Mouse (Mus musculus): Measurements from ENCODE around the gene Rnf157. TPM values are rescaled to one million over a fixed set of nuclear protein-coding genes. Genes with fewer than 3 reads are reported as not detected.
A peak's percentile ranks its signal among the peaks of the same experiment; 100 is the strongest.
"Not testable (repeated sequence)": the region's sequence is repeated elsewhere in the genome, so short reads cannot be mapped to it uniquely, and the experiment has no call there.

The Rnf157 gene
- polyA plus RNA-seq, 1 experiment from 2014 or later, result 10.2 TPM

- H3K27ac ChIP-seq, result peak overlapping the region; percentile 51; the same call in 1 of the 2 replicates
- no peaks in the 10 kb centered on the region for H3K27me3 ChIP-seq
- H3K4me3 ChIP-seq, result no peak overlapping the region
- no peak for ATAC-seq (ENCODE audit: insufficient number of reproducible peaks, insufficient read depth, low FRiP score, low TSS enrichment, low read depth)
- no peaks in the 10 kb centered on the region for H3K9me3 ChIP-seq
- H3K4me1 ChIP-seq, result peaks cover 45% of the 10 kb centered on the region
- H3K4me2 ChIP-seq, result peak overlapping the region; percentile 68
- H3K36me3 ChIP-seq, result peaks cover 14% of the 10 kb centered on the region
- H3K9ac ChIP-seq, result no peak overlapping the region
- 47% methylated on average over 8 of the region's 8 CpGs for WGBS
These were observed 19.9 kb upstream of the Rnf157 start for GRCm38 (mm10) chr11:116432593-116433355.

- 43% methylated on average over 6 of the region's 6 CpGs for WGBS
- no peak for ATAC-seq (ENCODE audit: insufficient number of reproducible peaks, insufficient read depth, low FRiP score, low TSS enrichment, low read depth)
- H3K27ac ChIP-seq, result no peak overlapping the region
These were observed 19.3 kb upstream of the Rnf157 start for GRCm38 (mm10) chr11:116432127-116432526.

GRCm38 (mm10) chr11:116431428-116432077 lies 18.7 kb upstream of the Rnf157 start:
- Histone ChIP-seq H3K27me3 (no peaks in the 10 kb centered on the region), H3K27ac (no peak overlapping the region), H3K4me2 (peak overlapping the region; percentile 12; the same call in 1 of the 2 replicates), H3K4me3 (no peak overlapping the region), H3K4me1 (peaks cover 34% of the 10 kb centered on the region), H3K9me3 (no peaks in the 10 kb centered on the region), H3K9ac (no peak overlapping the region), H3K36me3 (peaks cover 1% of the 10 kb centered on the region)
- 37% methylated on average over 11 of the region's 11 CpGs for WGBS
- ATAC-seq (ENCODE audit: insufficient number of reproducible peaks, insufficient read depth, low FRiP score, low TSS enrichment, low read depth), result no peak

More at GRCm38 (mm10) chr11:116432127-116432526, 19.3 kb upstream of the Rnf157 start:
- Histone ChIP-seq H3K4me1 (peaks cover 40% of the 10 kb centered on the region), H3K9me3 (no peaks in the 10 kb centered on the region), H3K36me3 (peaks cover 7% of the 10 kb centered on the region), H3K4me2 (no peak overlapping the region), H3K4me3 (no peak overlapping the region), H3K9ac (no peak overlapping the region), H3K27me3 (no peaks in the 10 kb centered on the region)

GRCm38 (mm10) chr11:116430723-116431427 lies 18.0 kb upstream of the Rnf157 start:
- WGBS, result 39% methylated on average over 22 of the region's 22 CpGs
- ATAC-seq (ENCODE audit: insufficient number of reproducible peaks, insufficient read depth, low FRiP score, low TSS enrichment, low read depth), result no peak
- Histone ChIP-seq H3K36me3 (no peaks in the 10 kb centered on the region; the same call in 1 of the 2 replicates), H3K4me2 (peak overlapping the region; percentile 12; the same call in 1 of the 2 replicates), H3K9me3 (no peaks in the 10 kb centered on the region), H3K27ac (no peak overlapping the region), H3K4me1 (peaks cover 28% of the 10 kb centered on the region), H3K27me3 (no peaks in the 10 kb centered on the region), H3K4me3 (no peak overlapping the region), H3K9ac (no peak overlapping the region)

GRCm38 (mm10) chr11:116429862-116430613 lies 17.2 kb upstream of the Rnf157 start:
- Histone ChIP-seq H3K36me3 (no peaks in the 10 kb centered on the region), H3K27me3 (no peaks in the 10 kb centered on the region), H3K9ac (no peak overlapping the region), H3K4me1 (peaks cover 19% of the 10 kb centered on the region), H3K4me2 (no peak overlapping the region), H3K4me3 (no peak overlapping the region), H3K27ac (no peak overlapping the region), H3K9me3 (no peaks in the 10 kb centered on the region)
- ATAC-seq (ENCODE audit: insufficient number of reproducible peaks, insufficient read depth, low FRiP score, low TSS enrichment, low read depth), result no peak
- WGBS, result 80% methylated on average over 9 of the region's 9 CpGs

GRCm38 (mm10) chr11:116428872-116429859 lies 16.3 kb upstream of the Rnf157 start:
- ATAC-seq (ENCODE audit: insufficient number of reproducible peaks, insufficient read depth, low FRiP score, low TSS enrichment, low read depth), result no peak
- no peaks in the 10 kb centered on the region for H3K9me3 ChIP-seq
- no peak overlapping the region for H3K4me3 ChIP-seq
- peaks cover 19% of the 10 kb centered on the region; the same call in 1 of the 2 replicates for H3K4me1 ChIP-seq
- no peak overlapping the region for H3K9ac ChIP-seq
- H3K27ac ChIP-seq, result no peak overlapping the region
- no peaks in the 10 kb centered on the region for H3K27me3 ChIP-seq
- H3K4me2 ChIP-seq, result no peak overlapping the region
- no peaks in the 10 kb centered on the region for H3K36me3 ChIP-seq
- 47% methylated on average over 13 of the region's 13 CpGs for WGBS

- Histone ChIP-seq H3K4me3 (no peak overlapping the region), H3K27me3 (no peaks in the 10 kb centered on the region), H3K27ac (no peak overlapping the region), H3K36me3 (no peaks in the 10 kb centered on the region), H3K9me3 (no peaks in the 10 kb centered on the region), H3K4me2 (no peak overlapping the region), H3K4me1 (peaks cover 12% of the 10 kb centered on the region; the same call in 1 of the 2 replicates), H3K9ac (no peak overlapping the region)
- 62% methylated on average over 6 of the region's 6 CpGs for WGBS
- ATAC-seq (ENCODE audit: insufficient number of reproducible peaks, insufficient read depth, low FRiP score, low TSS enrichment, low read depth), result no peak
These were observed 14.2 kb upstream of the Rnf157 start for GRCm38 (mm10) chr11:116426852-116427575.

GRCm38 (mm10) chr11:116426328-116426727 lies 13.5 kb upstream of the Rnf157 start:
- H3K4me2 ChIP-seq; ATAC-seq (ENCODE audit: insufficient number of reproducible peaks, insufficient read depth, low FRiP score, low TSS enrichment, low read depth); H3K4me3 ChIP-seq; H3K4me1 ChIP-seq; H3K9ac ChIP-seq; H3K36me3 ChIP-seq; H3K27me3 ChIP-seq; H3K27ac ChIP-seq; H3K9me3 ChIP-seq: not testable (repeated sequence)
- 83% methylated on average over 11 of the region's 11 CpGs for WGBS

GRCm38 (mm10) chr11:116424621-116425407 lies 12.0 kb upstream of the Rnf157 start:
- H3K4me1 ChIP-seq, result no peaks in the 10 kb centered on the region
- H3K27ac ChIP-seq, result no peak overlapping the region
- no peak for ATAC-seq (ENCODE audit: insufficient number of reproducible peaks, insufficient read depth, low FRiP score, low TSS enrichment, low read depth)
- H3K27me3 ChIP-seq, result no peaks in the 10 kb centered on the region
- no peak overlapping the region for H3K4me2 ChIP-seq
- no peak overlapping the region for H3K9ac ChIP-seq
- H3K9me3 ChIP-seq, result no peaks in the 10 kb centered on the region
- no peaks in the 10 kb centered on the region for H3K36me3 ChIP-seq
- no peak overlapping the region for H3K4me3 ChIP-seq
- 48% methylated on average over 8 of the region's 8 CpGs for WGBS

Data from embryonic facial prominence, embryonic 13.5 days (tissue).